Mouse (Mus musculus) lung, embryonic 15.5 days (tissue): ENCODE measurements at regions not wholly inside any gene's neighbourhood (a gene's known extent, or its start where the extent isn't known, plus 50 kb on each side); places are given as distances from the start of the nearest gene placed in this dataset.

ENCODE experiments used
- ATAC-seq: fragments of 200-750 bp; cut with Nextera tagmentation; 2 replicates; pipeline ENCODE4 v1.8.0; 2017; ENCODE audit warnings: moderate number of reproducible peaks, borderline replicate concordance; ENCODE audit not compliant: low FRiP score, low TSS enrichment; ENCODE audit errors: extremely low read depth
- H3K27ac ChIP-seq: fragments of 300-500 bp; sonication (generic); 2 replicates; pipeline ENCODE4 v1.5.1; 2015; ENCODE audit warnings: moderate library complexity, mild to moderate bottlenecking, inconsistent platforms
- H3K27me3 ChIP-seq: fragments of 300-500 bp; sonication (generic); 2 replicates; pipeline ENCODE4 v1.6.1; 2015; ENCODE audit warnings: inconsistent platforms
- H3K36me3 ChIP-seq: fragments of 300-500 bp; sonication (generic); 2 replicates; pipeline ENCODE4 v1.6.1; 2015; ENCODE audit warnings: inconsistent platforms
- H3K4me1 ChIP-seq: fragments of 300-500 bp; sonication (generic); 2 replicates; pipeline ENCODE4 v1.6.1; 2015; ENCODE audit warnings: inconsistent platforms
- H3K4me2 ChIP-seq: fragments of 300-500 bp; sonication (generic); 2 replicates; pipeline ENCODE4 v1.6.1; 2015; ENCODE audit warnings: inconsistent platforms, mild to moderate bottlenecking, moderate library complexity
- H3K4me3 ChIP-seq: fragments of 300-500 bp; sonication (generic); 2 replicates; pipeline ENCODE4 v1.5.1; 2015; ENCODE audit warnings: mild to moderate bottlenecking, inconsistent platforms
- H3K9ac ChIP-seq: fragments of 300-500 bp; sonication (generic); 2 replicates; pipeline ENCODE4 v1.6.1; 2015; ENCODE audit warnings: inconsistent platforms
- H3K9me3 ChIP-seq: fragments of 300-500 bp; sonication (generic); 2 replicates; pipeline ENCODE4 v1.6.1; 2016; ENCODE audit warnings: inconsistent platforms
- whole genome bisulfite sequencing: fragments of 180-500 bp; shearing (Covaris S2); methylation state at CpG from one replicate; pipeline ENCODE4 v1.1.7; 2015; 5-methylcytosine and 5-hydroxymethylcytosine counted together

- Histone ChIP-seq H3K9me3 (no peaks in the 10 kb centered on the region), H3K9ac (no peak overlapping the region), H3K4me2 (no peak overlapping the region), H3K36me3 (no peaks in the 10 kb centered on the region), H3K27ac (no peak overlapping the region), H3K27me3 (no peaks in the 10 kb centered on the region), H3K4me3 (no peak overlapping the region), H3K4me1 (0 out of 2 replicates have a peak, but pooled peaks cover 4% of the 10 kb centered on the region)
- WGBS = 73% methylated on average over 2 of the region's 2 CpGs
- no peak for ATAC-seq
Measured at GRCm38 (mm10) chr1:23645093-23645492, 116.5 kb upstream of the B3gat2 start.

GRCm38 (mm10) chr1:23648875-23649506, 112.6 kb upstream of the B3gat2 start:
- Histone ChIP-seq H3K4me1 (0 out of 2 replicates have a peak, but pooled peaks cover 4% of the 10 kb centered on the region), H3K27me3 (no peaks in the 10 kb centered on the region), H3K36me3 (no peaks in the 10 kb centered on the region), H3K27ac (no peak overlapping the region), H3K4me3 (no peak overlapping the region), H3K9me3 (no peaks in the 10 kb centered on the region), H3K4me2 (no peak overlapping the region), H3K9ac (no peak overlapping the region)
- 38% methylated on average over 7 of the region's 7 CpGs for WGBS
- ATAC-seq = peak; percentile 69; the same call in 1 of the 2 replicates

- no peak overlapping the region for H3K4me2 ChIP-seq
- no peak overlapping the region for H3K4me3 ChIP-seq
- 60% methylated on average over 4 of the region's 4 CpGs for WGBS
- no peak overlapping the region for H3K9ac ChIP-seq
- H3K27ac ChIP-seq = no peak overlapping the region
- H3K4me1 ChIP-seq = 0 out of 2 replicates have a peak, but pooled peaks cover 4% of the 10 kb centered on the region
- H3K36me3 ChIP-seq = no peaks in the 10 kb centered on the region
- H3K9me3 ChIP-seq = no peaks in the 10 kb centered on the region
- no peaks in the 10 kb centered on the region for H3K27me3 ChIP-seq
- no peak for ATAC-seq
Measured at GRCm38 (mm10) chr1:23649886-23650285, 111.7 kb upstream of the B3gat2 start.

- Histone ChIP-seq H3K9me3 (no peaks in the 10 kb centered on the region), H3K27me3 (no peaks in the 10 kb centered on the region), H3K9ac (no peak overlapping the region), H3K4me3 (no peak overlapping the region), H3K27ac (no peak overlapping the region), H3K4me2 (no peak overlapping the region), H3K36me3 (no peaks in the 10 kb centered on the region), H3K4me1 (0 out of 2 replicates have a peak, but pooled peaks cover 4% of the 10 kb centered on the region)
- 87% methylated on average over 4 of the region's 4 CpGs for WGBS
- no peak for ATAC-seq
Measured at GRCm38 (mm10) chr1:23653628-23654027, 107.9 kb upstream of the B3gat2 start.

GRCm38 (mm10) chr1:23655768-23656167, 105.8 kb upstream of the B3gat2 start:
- WGBS = 100% methylated on average over 1 of the region's 1 CpGs
- Histone ChIP-seq H3K27ac (no peak overlapping the region), H3K4me2 (no peak overlapping the region), H3K9ac (no peak overlapping the region), H3K9me3 (no peaks in the 10 kb centered on the region), H3K4me3 (no peak overlapping the region), H3K4me1 (no peaks in the 10 kb centered on the region), H3K27me3 (no peaks in the 10 kb centered on the region), H3K36me3 (no peaks in the 10 kb centered on the region)
- ATAC-seq = no peak

- no peaks in the 10 kb centered on the region for H3K9me3 ChIP-seq
- H3K36me3 ChIP-seq = no peaks in the 10 kb centered on the region
- no peak for ATAC-seq
- no peak overlapping the region for H3K27ac ChIP-seq
- H3K4me3 ChIP-seq = no peak overlapping the region
- no peaks in the 10 kb centered on the region for H3K4me1 ChIP-seq
- WGBS = 60% methylated on average over 12 of the region's 12 CpGs
- H3K9ac ChIP-seq = no peak overlapping the region
- H3K27me3 ChIP-seq = no peaks in the 10 kb centered on the region
- no peak overlapping the region for H3K4me2 ChIP-seq
Measured at GRCm38 (mm10) chr1:23656302-23656701, 105.3 kb upstream of the B3gat2 start.

GRCm38 (mm10) chr1:23656718-23657117, 104.8 kb upstream of the B3gat2 start:
- no peaks in the 10 kb centered on the region for H3K9me3 ChIP-seq
- no peaks in the 10 kb centered on the region for H3K4me1 ChIP-seq

GRCm38 (mm10) chr1:23670514-23670913, 91.0 kb upstream of the B3gat2 start:
- ATAC-seq = no peak
- Histone ChIP-seq H3K27me3 (no peaks in the 10 kb centered on the region), H3K36me3 (no peaks in the 10 kb centered on the region), H3K4me3 (no peak overlapping the region), H3K9ac (no peak overlapping the region), H3K9me3 (no peaks in the 10 kb centered on the region), H3K4me1 (no peaks in the 10 kb centered on the region), H3K27ac (no peak overlapping the region), H3K4me2 (no peak overlapping the region)
- 74% methylated on average over 4 of the region's 4 CpGs for WGBS

More at GRCm38 (mm10) chr1:23656718-23657117, 104.8 kb upstream of the B3gat2 start:
- H3K36me3 ChIP-seq = no peaks in the 10 kb centered on the region
- 61% methylated on average over 8 of the region's 8 CpGs for WGBS
- no peak overlapping the region for H3K27ac ChIP-seq
- H3K4me2 ChIP-seq = no peak overlapping the region
- H3K4me3 ChIP-seq = no peak overlapping the region
- no peak overlapping the region for H3K9ac ChIP-seq
- no peak for ATAC-seq
- H3K27me3 ChIP-seq = no peaks in the 10 kb centered on the region

GRCm38 (mm10) chr1:23674357-23674756, 87.2 kb upstream of the B3gat2 start:
- H3K4me1 ChIP-seq = no peaks in the 10 kb centered on the region
- H3K9me3 ChIP-seq = no peaks in the 10 kb centered on the region
- no peak overlapping the region for H3K9ac ChIP-seq
- H3K4me3 ChIP-seq = no peak overlapping the region
- 87% methylated on average over 6 of the region's 6 CpGs for WGBS
- no peaks in the 10 kb centered on the region for H3K36me3 ChIP-seq
- ATAC-seq = 0 out of 2 replicates have a peak, but pooled peaks have one; percentile 27
- no peak overlapping the region for H3K27ac ChIP-seq
- H3K27me3 ChIP-seq = no peaks in the 10 kb centered on the region
- H3K4me2 ChIP-seq = no peak overlapping the region

GRCm38 (mm10) chr1:23676301-23676700, 85.3 kb upstream of the B3gat2 start:
- Histone ChIP-seq H3K9ac (no peak overlapping the region), H3K4me1 (no peaks in the 10 kb centered on the region), H3K4me3 (no peak overlapping the region), H3K27me3 (no peaks in the 10 kb centered on the region), H3K4me2 (no peak overlapping the region), H3K27ac (no peak overlapping the region), H3K36me3 (no peaks in the 10 kb centered on the region), H3K9me3 (no peaks in the 10 kb centered on the region)
- 75% methylated on average over 2 of the region's 2 CpGs for WGBS
- ATAC-seq = no peak

GRCm38 (mm10) chr1:23689398-23689797, 72.2 kb upstream of the B3gat2 start:
- H3K27me3 ChIP-seq = no peaks in the 10 kb centered on the region
- ATAC-seq = no peak
- no peaks in the 10 kb centered on the region for H3K36me3 ChIP-seq
- H3K9me3 ChIP-seq = no peaks in the 10 kb centered on the region
- 71% methylated on average over 7 of the region's 7 CpGs for whole genome bisulfite sequencing
- no peak overlapping the region for H3K27ac ChIP-seq
- no peaks in the 10 kb centered on the region for H3K4me1 ChIP-seq
- H3K9ac ChIP-seq = no peak overlapping the region
- no peak overlapping the region for H3K4me2 ChIP-seq
- H3K4me3 ChIP-seq = no peak overlapping the region

- no peak for ATAC-seq
- Histone ChIP-seq H3K9me3 (no peaks in the 10 kb centered on the region), H3K4me1 (no peaks in the 10 kb centered on the region), H3K36me3 (no peaks in the 10 kb centered on the region), H3K27ac (no peak overlapping the region), H3K27me3 (no peaks in the 10 kb centered on the region), H3K4me2 (no peak overlapping the region), H3K4me3 (no peak overlapping the region), H3K9ac (no peak overlapping the region)
- WGBS = 25% methylated on average over 6 of the region's 6 CpGs
Measured at GRCm38 (mm10) chr1:23705489-23705888, 56.1 kb upstream of the B3gat2 start.

- Histone ChIP-seq H3K4me1 (no peaks in the 10 kb centered on the region), H3K4me3 (no peak overlapping the region), H3K9ac (no peak overlapping the region), H3K9me3 (no peaks in the 10 kb centered on the region), H3K27ac (no peak overlapping the region), H3K4me2 (no peak overlapping the region), H3K36me3 (no peaks in the 10 kb centered on the region), H3K27me3 (no peaks in the 10 kb centered on the region)
- ATAC-seq = no peak
- WGBS = 42% methylated on average over 4 of the region's 4 CpGs
Measured at GRCm38 (mm10) chr1:23706450-23706849, 55.1 kb upstream of the B3gat2 start.
